16 mouse cellular contexts compared by ENCODE assay signal in genomic region chr19:58335585-58336530, GRCm38 (mm10).
A peak's percentile ranks its signal among the peaks of the same experiment; 100 is the strongest.
DNase-seq lines count a peak whose midpoint lies in the region; ATAC-seq and TF ChIP-seq lines count a peak whose summit lies in the region.
"Had no signal": no experiment of that assay in that cellular context is flagged by ENCODE, and none has a peak within 500 bp of the region (broad histone marks: within the 10 kb centered on the region; RNA-seq: fewer than 3 reads in every experiment).

No protein-coding gene starts in this region.

- no peak for TF ChIP-seq CTCF in hindbrain, postnatal 0 days (IDR thresholded peaks at IDR 0.05; ENCODE audit: low read depth)

- H3K4me2 ChIP-seq in hindbrain, postnatal 0 days (ENCODE audit: low read depth, low read length), result no peak overlapping the region
- H3K4me2 ChIP-seq in neural tube, embryonic 12.5 days (replicated peaks), result no peak overlapping the region
- no peak overlapping the region for H3K4me2 ChIP-seq in hindbrain, embryonic 12.5 days (replicated peaks)
- H3K4me2 ChIP-seq: stomach, embryonic 15.5 days had no signal

- no peak for DNase-seq in hindbrain, embryonic 10.5 days (ENCODE audit: low spot score)
- no peak for DNase-seq in hindbrain, postnatal 0 days (ENCODE audit: low spot score)
- no peak for DNase-seq in neural tube, embryonic 10.5 days (ENCODE audit: extremely low spot score, low spot score)
- DNase-seq in cerebellum, adult 9-11 months, result no peak
- DNase-seq in adrenal gland, adult 2 months, result no peak
- DNase-seq in layer of hippocampus, adult 9-10 months (ENCODE audit: low spot score), result no peak
- DNase-seq: adrenal gland, postnatal 10 days; cerebellum, adult 11-12 months; gastrocnemius, postnatal 14 days; liver, postnatal 0 days; lung, postnatal 14 days; thymus, adult 2 months had no signal

- no peak for ATAC-seq in hindbrain, postnatal 0 days
- ATAC-seq in neural tube, embryonic 12.5 days (ENCODE audit: low FRiP score, low read depth), result 0 out of 2 replicates have a peak, but pooled peaks have one; percentile 35
- ATAC-seq in hindbrain, embryonic 12.5 days (ENCODE audit: low FRiP score), result 0 out of 2 replicates have a peak, but pooled peaks have one; percentile 18
- ATAC-seq: liver, postnatal 0 days had no signal

- 46% methylated on average over 12 of the region's 12 CpGs for WGBS in hindbrain, embryonic 10.5 days
- WGBS in hindbrain, postnatal 0 days, result 44% methylated on average over 12 of the region's 12 CpGs
- WGBS in neural tube, embryonic 12.5 days, result 14% methylated on average over 12 of the region's 12 CpGs
- 34% methylated on average over 12 of the region's 12 CpGs for WGBS in hindbrain, embryonic 12.5 days

- no peak overlapping the region for H3K4me3 ChIP-seq in hindbrain, embryonic 10.5 days
- no peak overlapping the region for H3K4me3 ChIP-seq in hindbrain, postnatal 0 days (ENCODE audit: low read length)
- no peak overlapping the region for H3K4me3 ChIP-seq in neural tube, embryonic 12.5 days
- no peak overlapping the region for H3K4me3 ChIP-seq in hindbrain, embryonic 12.5 days
- H3K4me3 ChIP-seq: megakaryocyte, embryonic 14.5 days; stomach, embryonic 15.5 days had no signal

- H3K4me1 ChIP-seq in hindbrain, embryonic 10.5 days (replicated peaks), result peaks cover 38% of the 10 kb centered on the region
- no peaks in the 10 kb centered on the region for H3K4me1 ChIP-seq in hindbrain, postnatal 0 days (ENCODE audit: insufficient read depth, low read length)
- H3K4me1 ChIP-seq in neural tube, embryonic 12.5 days, result peaks cover 22% of the 10 kb centered on the region
- peaks cover 36% of the 10 kb centered on the region for H3K4me1 ChIP-seq in hindbrain, embryonic 12.5 days
- H3K4me1 ChIP-seq: megakaryocyte, embryonic 14.5 days; stomach, embryonic 15.5 days had no signal

- H3K9me3 ChIP-seq in hindbrain, embryonic 10.5 days, result no peaks in the 10 kb centered on the region
- H3K9me3 ChIP-seq in hindbrain, postnatal 0 days (ENCODE audit: low read length), result no peaks in the 10 kb centered on the region
- no peaks in the 10 kb centered on the region for H3K9me3 ChIP-seq in neural tube, embryonic 12.5 days
- H3K9me3 ChIP-seq in hindbrain, embryonic 12.5 days (replicated peaks), result no peaks in the 10 kb centered on the region
- H3K9me3 ChIP-seq: stomach, embryonic 15.5 days had no signal

- no peak overlapping the region for H3K9ac ChIP-seq in hindbrain, postnatal 0 days (replicated peaks; ENCODE audit: low read length)
- no peak overlapping the region for H3K9ac ChIP-seq in neural tube, embryonic 12.5 days
- H3K9ac ChIP-seq in hindbrain, embryonic 12.5 days, result no peak overlapping the region
- H3K9ac ChIP-seq: liver, postnatal 0 days; stomach, embryonic 15.5 days had no signal

- H3K27me3 ChIP-seq in hindbrain, embryonic 10.5 days (ENCODE audit: insufficient read depth, poor library complexity, severe bottlenecking), result peaks cover 7% of the 10 kb centered on the region; the same call in 1 of the 2 replicates
- H3K27me3 ChIP-seq in hindbrain, postnatal 0 days (ENCODE audit: insufficient read depth, low read length), result no peaks in the 10 kb centered on the region
- no peaks in the 10 kb centered on the region for H3K27me3 ChIP-seq in neural tube, embryonic 12.5 days (replicated peaks)
- no peaks in the 10 kb centered on the region for H3K27me3 ChIP-seq in hindbrain, embryonic 12.5 days
- H3K27me3 ChIP-seq: megakaryocyte, embryonic 14.5 days; stomach, embryonic 15.5 days had no signal

- H3K27ac ChIP-seq in hindbrain, embryonic 10.5 days, result peak overlapping the region; percentile 56; the same call in 1 of the 2 replicates
- H3K27ac ChIP-seq in hindbrain, postnatal 0 days, result no peak overlapping the region
- H3K27ac ChIP-seq in neural tube, embryonic 12.5 days, result no peak overlapping the region
- peak overlapping the region; percentile 62 for H3K27ac ChIP-seq in hindbrain, embryonic 12.5 days
- H3K27ac ChIP-seq: stomach, embryonic 15.5 days had no signal

- H3K36me3 ChIP-seq in hindbrain, embryonic 10.5 days, result no peaks in the 10 kb centered on the region
- no peaks in the 10 kb centered on the region for H3K36me3 ChIP-seq in hindbrain, postnatal 0 days (ENCODE audit: insufficient read depth, low read length)
- H3K36me3 ChIP-seq in neural tube, embryonic 12.5 days, result no peaks in the 10 kb centered on the region
- no peaks in the 10 kb centered on the region for H3K36me3 ChIP-seq in hindbrain, embryonic 12.5 days
- H3K36me3 ChIP-seq: stomach, embryonic 15.5 days had no signal

Comparison
In these comparisons a context has a peak if more than half of its experiments do, and no peak if none do; other contexts are left out.
1. H3K27ac ChIP-seq: peak in hindbrain, embryonic 10.5 days (single experiment) and hindbrain, embryonic 12.5 days (single experiment); none in hindbrain, postnatal 0 days (single experiment) and neural tube, embryonic 12.5 days (single experiment).